Mouse (Mus musculus) midbrain, embryonic 14.5 days (tissue): ENCODE data around the gene Nckap5. TPM values are rescaled to one million over a fixed set of nuclear protein-coding genes. Genes with fewer than 3 reads are reported as not detected.
A peak's percentile ranks its signal among the peaks of the same experiment; 100 is the strongest.
"Not testable (repeated sequence)": the region's sequence is repeated elsewhere in the genome, so short reads cannot be mapped to it uniquely, and the experiment has no call there.

Experiments used
- ATAC-seq: fragments of 200-750 bp; cut with Nextera tagmentation; 2 replicates; pipeline ENCODE4 v1.8.0; 2017; ENCODE audit warnings: moderate number of reproducible peaks, moderate library complexity; ENCODE audit not compliant: low FRiP score, low TSS enrichment
- DNase-seq: peaks from one replicate; pipeline ENCODE4 v3.0.0-alpha.2; 2015
- H3K27ac ChIP-seq: fragments of 300-500 bp; sonication (generic); replicated peaks from 2 replicates; pipeline ENCODE4 v1.5.1; 2014; ENCODE audit warnings: mild to moderate bottlenecking, low read depth, low read length, moderate library complexity
- H3K27me3 ChIP-seq: fragments of 300-500 bp; sonication (generic); 2 replicates; pipeline ENCODE4 v1.6.1; 2014; ENCODE audit warnings: low read length, control low read depth, mixed read lengths; ENCODE audit not compliant: control insufficient read depth, insufficient read depth
- H3K36me3 ChIP-seq: fragments of 300-500 bp; sonication (generic); 2 replicates; pipeline ENCODE4 v1.6.1; 2014; ENCODE audit warnings: low read length, control low read depth; ENCODE audit not compliant: control insufficient read depth, insufficient read depth
- H3K4me1 ChIP-seq: fragments of 300-500 bp; sonication (generic); 2 replicates; pipeline ENCODE4 v1.6.1; 2014; ENCODE audit warnings: mild to moderate bottlenecking, antibody characterized with exemption, low read length, control low read depth; ENCODE audit not compliant: control insufficient read depth, insufficient read depth
- H3K4me2 ChIP-seq: fragments of 300-500 bp; sonication (generic); 2 replicates; pipeline ENCODE4 v1.6.1; 2014; ENCODE audit warnings: mild to moderate bottlenecking, low read length, moderate library complexity
- H3K4me3 ChIP-seq: fragments of 300-500 bp; sonication (generic); replicated peaks from 2 replicates; pipeline ENCODE4 v1.5.1; 2014; ENCODE audit warnings: low read depth, low read length
- H3K9ac ChIP-seq: fragments of 300-500 bp; sonication (generic); replicated peaks from 2 replicates; pipeline ENCODE4 v1.6.1; 2014; ENCODE audit warnings: mild to moderate bottlenecking, low read length, moderate library complexity
- H3K9me3 ChIP-seq: fragments of 300-500 bp; sonication (generic); 2 replicates; pipeline ENCODE4 v1.6.1; 2016; ENCODE audit warnings: low read length, control low read depth, mixed read lengths; ENCODE audit not compliant: control insufficient read depth
- WGBS: fragments of 180-500 bp; shearing (Covaris S2); extraction: QIAGEN DNeasy Blood & Tissue Kit; methylation state at CpG from one replicate; pipeline ENCODE4 v1.1.7; 2014; 5-methylcytosine and 5-hydroxymethylcytosine counted together
- polyA plus RNA-seq: library from polyadenylated mRNA; unstranded; fragments of >200 nt; fragmentation: Nextera tagmentation; extraction: Ambion mirVana; gene quantifications from 2 replicates; pipeline ENCODE4 v1.2.1, GENCODE M21; 2014

Gene Nckap5
- polyA plus RNA-seq, 1 experiment from 2014 or later: 14.6 TPM

DNA sequence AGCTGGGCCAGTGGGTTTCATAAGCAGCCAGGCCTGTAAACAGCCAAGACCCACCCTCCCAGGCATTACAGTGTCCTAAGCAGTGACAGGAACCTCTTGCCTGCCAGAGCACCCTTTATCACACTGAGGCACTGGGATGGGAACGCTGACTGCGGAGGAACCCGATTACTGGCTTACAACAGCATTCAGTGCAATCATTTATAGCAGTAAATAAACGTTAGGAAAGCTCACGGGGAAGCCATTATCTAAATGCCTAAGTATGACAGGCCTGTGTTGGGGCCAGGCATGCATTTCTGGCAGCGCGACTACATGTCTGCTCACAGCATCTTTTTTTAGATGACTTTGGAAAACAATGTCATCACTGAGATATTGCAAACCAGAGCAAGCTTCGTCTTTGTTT is 28.9 kb downstream of the Nckap5 start:
- DNase-seq: no peak
- no peak overlapping the region for H3K4me3 ChIP-seq
- no peaks in the 10 kb centered on the region for H3K36me3 ChIP-seq
- no peak overlapping the region for H3K27ac ChIP-seq
- H3K4me1 ChIP-seq: no peaks in the 10 kb centered on the region
- no peaks in the 10 kb centered on the region for H3K27me3 ChIP-seq
- H3K4me2 ChIP-seq: no peak overlapping the region
- WGBS: 79% methylated on average over 8 of the region's 8 CpGs
- ATAC-seq: no peak
- no peaks in the 10 kb centered on the region for H3K9me3 ChIP-seq
- H3K9ac ChIP-seq: no peak overlapping the region

DNA sequence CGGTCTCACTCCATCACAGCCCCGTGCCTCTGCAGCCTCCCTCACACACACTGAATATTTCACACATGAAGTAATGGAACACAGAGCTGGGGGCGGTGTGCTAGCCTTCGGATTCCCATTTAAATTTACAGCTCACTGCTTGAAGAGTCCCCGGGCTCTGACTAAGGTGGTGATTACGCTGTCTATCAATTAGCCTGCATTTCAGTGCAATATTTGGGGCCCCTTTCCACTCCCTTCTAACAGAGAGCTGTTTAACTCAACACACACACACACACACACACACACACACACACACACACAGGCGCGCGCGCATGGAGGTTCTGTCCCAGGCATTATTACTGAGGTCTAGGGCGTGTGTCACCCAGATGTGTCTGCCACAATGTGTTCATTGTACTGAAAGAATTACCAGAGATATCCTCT is 31.2 kb downstream of the Nckap5 start:
- Histone ChIP-seq H3K4me2 (no peak overlapping the region), H3K4me1 (no peaks in the 10 kb centered on the region), H3K9me3 (no peaks in the 10 kb centered on the region), H3K36me3 (no peaks in the 10 kb centered on the region), H3K27me3 (no peaks in the 10 kb centered on the region), H3K27ac (no peak overlapping the region), H3K4me3 (no peak overlapping the region), H3K9ac (no peak overlapping the region)
- 83% methylated on average over 11 of the region's 11 CpGs for WGBS
- no peak for ATAC-seq
- no peak for DNase-seq

DNA sequence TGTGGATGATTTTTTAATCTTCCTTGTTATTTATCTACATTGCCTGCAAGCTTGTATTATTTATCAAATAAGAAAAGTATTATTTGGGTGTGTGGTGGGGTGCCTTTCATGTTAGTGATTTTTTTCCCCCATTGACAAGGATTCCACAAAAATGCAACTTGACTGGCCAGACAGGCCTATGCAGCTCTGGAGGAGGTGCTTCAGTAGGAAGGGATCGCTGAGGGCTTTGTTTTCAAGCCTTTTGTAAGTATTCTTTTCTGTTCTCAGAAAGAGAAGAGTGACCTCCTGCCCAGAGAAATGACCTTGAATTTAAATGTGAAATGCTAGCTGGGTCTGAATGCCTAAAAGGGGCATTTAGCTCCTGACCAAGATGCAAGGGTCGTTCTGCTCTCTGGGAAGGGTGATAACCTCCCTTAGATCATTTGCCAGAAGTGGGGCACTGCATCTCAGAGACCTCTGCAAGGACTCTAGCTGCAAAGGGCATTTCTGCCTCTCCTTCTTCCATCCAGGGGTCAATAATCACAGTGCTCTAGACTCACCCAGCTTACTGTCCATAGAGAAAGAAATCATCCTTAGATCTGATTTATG is 50.2 kb downstream of the Nckap5 start:
- ATAC-seq, H3K4me2 ChIP-seq, H3K4me3 ChIP-seq, H3K9me3 ChIP-seq, DNase-seq, H3K27me3 ChIP-seq, H3K9ac ChIP-seq, H3K36me3 ChIP-seq, H3K4me1 ChIP-seq, H3K27ac ChIP-seq: not testable (repeated sequence)
- no CpG with 5 or more reads among the region's 2 CpGs for WGBS

DNA sequence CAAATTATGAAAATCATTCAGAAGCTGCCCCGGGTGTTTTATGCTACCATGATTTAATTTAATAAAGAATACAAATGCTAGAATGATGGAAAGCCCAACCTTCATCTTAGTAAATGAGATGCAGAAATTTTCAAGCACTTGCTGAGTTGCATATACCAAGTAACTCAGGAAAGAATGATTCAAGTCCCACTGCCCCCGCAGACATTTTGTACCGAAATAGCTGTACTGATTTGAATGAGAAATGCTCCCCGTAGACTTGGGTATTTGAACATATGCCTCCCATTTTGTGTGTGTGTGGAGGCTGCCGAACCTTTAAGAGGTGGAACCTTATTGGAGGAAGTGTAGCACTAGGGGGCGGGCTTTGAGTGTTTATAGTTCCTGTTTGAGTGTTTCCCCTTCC is 56.7 kb downstream of the Nckap5 start:
- H3K9me3 ChIP-seq, DNase-seq, H3K9ac ChIP-seq, H3K27ac ChIP-seq, H3K4me2 ChIP-seq, H3K4me1 ChIP-seq, ATAC-seq, H3K36me3 ChIP-seq, H3K27me3 ChIP-seq, H3K4me3 ChIP-seq: not testable (repeated sequence)
- no CpG with 5 or more reads among the region's 6 CpGs for WGBS

DNA sequence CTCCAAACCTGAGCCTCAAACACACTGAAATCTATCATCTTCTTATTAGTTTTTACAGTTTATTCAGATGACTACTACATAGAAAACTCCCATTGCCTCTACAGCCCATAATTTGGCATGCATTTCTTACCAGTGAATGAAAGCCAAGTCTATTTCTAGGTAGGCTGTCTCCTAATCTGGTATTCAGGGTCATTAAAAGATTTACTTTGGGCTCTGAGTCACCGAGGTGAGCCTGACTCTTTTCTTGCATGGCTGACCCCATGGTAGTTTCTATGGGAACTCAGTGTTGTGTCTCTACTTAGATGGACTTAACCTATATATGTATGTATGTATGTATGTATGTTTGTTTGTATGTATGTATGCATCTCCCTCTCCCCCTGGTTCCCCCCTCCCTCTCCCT is 63.6 kb downstream of the Nckap5 start:
- WGBS: 22% methylated on average over 1 of the region's 1 CpGs
- H3K4me2 ChIP-seq: no peak overlapping the region
- DNase-seq: no peak
- no peak overlapping the region for H3K4me3 ChIP-seq
- no peak overlapping the region for H3K9ac ChIP-seq
- no peak overlapping the region for H3K27ac ChIP-seq
- no peaks in the 10 kb centered on the region for H3K9me3 ChIP-seq
- no peaks in the 10 kb centered on the region for H3K27me3 ChIP-seq
- no peak for ATAC-seq
- H3K4me1 ChIP-seq: peaks cover 13% of the 10 kb centered on the region
- no peaks in the 10 kb centered on the region for H3K36me3 ChIP-seq

DNA sequence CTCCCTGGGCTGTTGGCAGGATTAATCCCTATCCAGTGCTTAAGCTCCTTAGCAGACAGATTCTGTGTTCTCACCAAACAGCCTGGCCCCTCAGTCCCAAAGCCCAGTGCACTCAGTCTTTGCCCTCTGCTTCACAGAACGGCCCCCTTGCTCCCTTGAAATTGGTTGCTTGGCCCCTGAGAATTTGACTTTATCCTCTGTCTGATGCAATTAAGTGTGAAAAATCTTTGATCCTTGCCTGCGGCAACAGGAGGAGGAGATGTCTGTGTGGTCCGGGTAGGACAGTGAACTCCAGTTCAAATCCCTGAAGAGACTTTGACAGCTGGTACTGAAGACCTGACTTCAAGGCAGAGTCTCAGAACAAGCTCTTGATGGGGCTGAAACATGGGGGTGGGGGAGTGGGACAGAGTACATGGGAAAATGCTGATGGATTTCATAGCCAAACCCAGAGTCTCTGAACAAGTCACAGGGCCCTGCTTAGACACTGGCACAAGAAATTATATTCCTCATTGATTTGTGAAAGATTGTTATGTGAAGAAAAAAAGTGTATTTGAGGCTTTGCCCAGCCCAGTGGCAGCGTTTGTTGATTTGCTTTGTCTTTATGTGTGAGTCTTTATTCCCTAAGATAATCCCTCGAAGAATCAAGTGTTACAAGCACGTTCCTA is 65.0 kb downstream of the Nckap5 start:
- ATAC-seq (peak; percentile 78), DNase-seq (peak; percentile 75)
- Histone ChIP-seq H3K4me2 (no peak overlapping the region), H3K4me3 (no peak overlapping the region), H3K4me1 (peaks cover 13% of the 10 kb centered on the region), H3K27ac (no peak overlapping the region), H3K36me3 (no peaks in the 10 kb centered on the region), H3K9ac (no peak overlapping the region), H3K27me3 (no peaks in the 10 kb centered on the region), H3K9me3 (no peaks in the 10 kb centered on the region)
- 11% methylated on average over 6 of the region's 6 CpGs for WGBS

DNA sequence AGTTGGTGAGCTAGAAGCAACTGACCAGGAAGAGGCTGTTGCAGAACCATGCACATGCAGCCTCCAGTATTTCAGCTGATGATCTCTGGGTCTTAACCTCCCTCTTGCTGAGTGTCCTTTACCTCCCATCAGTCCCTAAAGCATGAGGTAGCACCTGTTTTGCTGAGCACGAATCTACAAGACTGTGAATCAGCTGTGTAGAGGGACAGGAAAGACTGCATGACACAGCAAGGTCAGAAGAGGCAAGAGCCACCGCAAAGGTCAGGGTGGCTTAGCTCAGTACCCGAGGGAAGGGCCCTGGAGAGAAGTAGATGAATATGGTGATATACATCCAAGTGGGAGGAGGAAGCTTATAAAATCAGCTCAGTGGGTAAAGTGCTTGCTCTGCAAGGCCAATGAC is 66.4 kb downstream of the Nckap5 start:
- Histone ChIP-seq H3K27ac (no peak overlapping the region), H3K27me3 (no peaks in the 10 kb centered on the region), H3K4me3 (no peak overlapping the region), H3K4me2 (no peak overlapping the region), H3K9ac (no peak overlapping the region), H3K36me3 (no peaks in the 10 kb centered on the region), H3K4me1 (peaks cover 13% of the 10 kb centered on the region), H3K9me3 (no peaks in the 10 kb centered on the region)
- DNase-seq (no peak), ATAC-seq (no peak)
- 75% methylated on average over 3 of the region's 3 CpGs for WGBS

DNA sequence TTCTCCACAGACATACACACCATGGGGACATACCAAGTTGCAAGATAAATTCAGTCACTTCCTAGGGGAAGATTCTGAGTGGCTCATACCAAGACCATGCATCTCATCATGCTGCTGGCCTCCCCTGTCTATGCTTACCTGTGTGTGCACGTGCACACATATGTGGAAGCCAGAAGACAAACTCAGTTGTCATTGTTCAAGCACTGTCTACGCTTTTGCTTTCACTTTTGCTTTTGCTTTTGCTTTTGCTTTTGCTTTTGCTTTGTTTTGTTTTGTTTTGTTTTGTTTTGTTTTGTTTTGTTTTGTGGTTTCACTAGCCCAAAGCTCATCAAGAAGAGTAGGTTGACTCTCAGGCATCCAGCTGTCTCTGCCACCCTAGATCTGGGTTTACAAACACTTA is 67.4 kb downstream of the Nckap5 start:
- H3K27me3 ChIP-seq: no peaks in the 10 kb centered on the region
- H3K36me3 ChIP-seq: no peaks in the 10 kb centered on the region
- H3K4me1 ChIP-seq: peaks cover 13% of the 10 kb centered on the region
- H3K4me3 ChIP-seq: no peak overlapping the region
- no peak overlapping the region for H3K27ac ChIP-seq
- no peak overlapping the region for H3K4me2 ChIP-seq
- no peak overlapping the region for H3K9ac ChIP-seq
- DNase-seq: no peak
- WGBS: 96% methylated on average over 2 of the region's 2 CpGs
- no peak for ATAC-seq
- H3K9me3 ChIP-seq: no peaks in the 10 kb centered on the region

DNA sequence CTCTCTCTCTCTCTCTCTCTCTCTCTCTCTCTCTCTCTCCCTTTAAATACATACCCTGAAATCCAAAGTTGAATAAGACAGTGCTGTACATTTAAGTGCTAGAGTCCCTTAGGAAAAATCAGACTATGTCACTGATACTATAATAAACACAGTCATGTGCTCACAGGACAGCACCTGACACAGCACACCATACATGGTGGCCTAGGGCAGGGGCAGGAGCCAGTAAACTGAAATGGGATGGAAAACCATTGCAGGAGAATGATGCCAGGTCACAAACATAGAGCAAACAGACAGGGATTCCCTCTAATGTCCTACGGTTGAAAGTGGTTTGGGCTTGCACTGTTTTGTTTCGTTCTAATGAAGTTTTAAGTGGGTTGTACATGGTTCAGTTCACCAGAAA is 70.2 kb downstream of the Nckap5 start:
- Histone ChIP-seq H3K9me3 (no peaks in the 10 kb centered on the region), H3K4me1 (peaks cover 3% of the 10 kb centered on the region), H3K4me2 (no peak overlapping the region), H3K27me3 (no peaks in the 10 kb centered on the region), H3K9ac (no peak overlapping the region), H3K27ac (no peak overlapping the region), H3K4me3 (no peak overlapping the region), H3K36me3 (no peaks in the 10 kb centered on the region)
- ATAC-seq: no peak
- DNase-seq: no peak
- WGBS: 31% methylated on average over 2 of the region's 2 CpGs
